ENCODE assay signal across 11 mouse cellular contexts in genomic region chrX:143462632-143463031, GRCm38 (mm10). TPM values are rescaled to one million over a fixed set of nuclear protein-coding genes. Genes with fewer than 3 reads are reported as not detected.
DNase-seq lines count a peak whose midpoint lies in the region; ATAC-seq and TF ChIP-seq lines count a peak whose summit lies in the region.
"Had no signal": no experiment of that assay in that cellular context is flagged by ENCODE, and none has a peak within 500 bp of the region (broad histone marks: within the 10 kb centered on the region; RNA-seq: fewer than 3 reads in every experiment).

No protein-coding gene starts in this region.

- no peaks in the 10 kb centered on the region for H3K4me1 ChIP-seq in forebrain, postnatal 0 days (ENCODE audit: insufficient read depth)
- H3K4me1 ChIP-seq in forebrain, embryonic 15.5 days = no peaks in the 10 kb centered on the region
- H3K4me1 ChIP-seq: lung, embryonic 15.5 days; neural tube, embryonic 15.5 days had no signal

- intact Hi-C loops in left cerebral cortex, adult 2 months (cut with DNase I) = loop anchor here (1.0 to 5.0 kb wide), 3 partner anchors 50 to 535 kb away; no protein-coding TSS in a partner anchor

- WGBS in forebrain, postnatal 0 days = 32% methylated on average over 4 of the region's 4 CpGs
- WGBS in forebrain, embryonic 15.5 days = 37% methylated on average over 4 of the region's 4 CpGs

- H3K4me3 ChIP-seq in forebrain, postnatal 0 days (ENCODE audit: low read depth, low read length) = no peak overlapping the region
- H3K4me3 ChIP-seq in forebrain, embryonic 15.5 days = no peak overlapping the region
- H3K4me3 ChIP-seq in left cerebral cortex, adult 2 months = no peak overlapping the region
- H3K4me3 ChIP-seq: lung, embryonic 15.5 days; neural tube, embryonic 15.5 days had no signal

- H3K27me3 ChIP-seq in forebrain, postnatal 0 days (ENCODE audit: insufficient read depth, low read length) = no peaks in the 10 kb centered on the region
- H3K27me3 ChIP-seq in forebrain, embryonic 15.5 days = no peaks in the 10 kb centered on the region
- H3K27me3 ChIP-seq: lung, embryonic 15.5 days; neural tube, embryonic 15.5 days had no signal

- no peaks in the 10 kb centered on the region for H3K36me3 ChIP-seq in forebrain, postnatal 0 days (ENCODE audit: insufficient read depth)
- H3K36me3 ChIP-seq in forebrain, embryonic 15.5 days = no peaks in the 10 kb centered on the region
- H3K36me3 ChIP-seq: lung, embryonic 15.5 days; neural tube, embryonic 15.5 days had no signal

- H3K4me2 ChIP-seq in forebrain, postnatal 0 days (ENCODE audit: low read depth) = no peak overlapping the region
- no peak overlapping the region for H3K4me2 ChIP-seq in forebrain, embryonic 15.5 days (replicated peaks)
- H3K4me2 ChIP-seq: heart, embryonic 11.5 days; lung, embryonic 15.5 days; neural tube, embryonic 15.5 days had no signal

- no peak overlapping the region for H3K9ac ChIP-seq in forebrain, postnatal 0 days
- no peak overlapping the region for H3K9ac ChIP-seq in forebrain, embryonic 15.5 days (replicated peaks)
- H3K9ac ChIP-seq: lung, embryonic 15.5 days; neural tube, embryonic 15.5 days had no signal

- no peaks in the 10 kb centered on the region for H3K9me3 ChIP-seq in forebrain, postnatal 0 days (ENCODE audit: low read length)
- no peaks in the 10 kb centered on the region for H3K9me3 ChIP-seq in forebrain, embryonic 15.5 days
- H3K9me3 ChIP-seq: lung, embryonic 15.5 days; neural tube, embryonic 15.5 days had no signal

- no peak for ATAC-seq in forebrain, postnatal 0 days
- no peak for ATAC-seq in forebrain, embryonic 15.5 days (replicated peaks)
- ATAC-seq in inflammation-experienced regulatory T-cells, adult 6 months = no peak

- peak; percentile 43 for DNase-seq in forebrain, postnatal 0 days
- peak in 1 of 2 experiments; percentile 14 for DNase-seq in left cerebral cortex, adult 2 months (ENCODE audit: extremely low spot score in 1 of 2, low spot score in 2 of 2)
- no peak for DNase-seq in left cerebral cortex, adult 8-10 months (ENCODE audit: low spot score in 2 of 2)
- DNase-seq in MEL-GATA-1-ER (ENCODE audit: extremely low read depth, low read depth) = peak; percentile 11
- peak; percentile 2 for DNase-seq in layer of hippocampus, adult 9-11 months
- DNase-seq in urinary bladder, postnatal 14 days (ENCODE audit: low spot score) = no peak

- H3K27ac ChIP-seq in forebrain, postnatal 0 days (ENCODE audit: low read depth, low read length) = no peak overlapping the region
- H3K27ac ChIP-seq in forebrain, embryonic 15.5 days (replicated peaks) = no peak overlapping the region
- no peak overlapping the region for H3K27ac ChIP-seq in left cerebral cortex, adult 2 months
- H3K27ac ChIP-seq: lung, embryonic 15.5 days; neural tube, embryonic 15.5 days had no signal

- peak; percentile 66 for TF ChIP-seq CTCF in forebrain, postnatal 0 days (IDR thresholded peaks at IDR 0.05; ENCODE audit: low read depth)
- peak; percentile 56 for TF ChIP-seq CTCF in left cerebral cortex, adult 2 months (IDR thresholded peaks at IDR 0.05)

RNA-seq across cellular contexts. Expression of gene Pak3, which starts 55.8 kb away (rescaled TPM):
- 205 and 262 TPM in 2 replicates for total RNA-seq in forebrain, postnatal 0 days (2014; rRNA removed)
- polyA plus RNA-seq in forebrain, postnatal 0 days (2015; fragmentation: Nextera tagmentation; extraction: Ambion mirVana) = 123 and 185 TPM in 2 replicates
- 146 and 162 TPM in 2 replicates for polyA plus RNA-seq in forebrain, embryonic 15.5 days (2015; fragmentation: Nextera tagmentation; extraction: Ambion mirVana)
- 100 to 1,000 TPM; 130 to 133 TPM for total RNA-seq in left cerebral cortex, adult 2 months (2021)
- 100 to 1,000 TPM; 118 to 130 (median 126) TPM for total RNA-seq in left cerebral cortex, adult 8-10 months (2022)
- under 1 TPM in 1 of 3 experiments, not detected in 2; 0.09 TPM for polyA plus RNA-seq in inflammation-experienced regulatory T-cells, adult 6 months (2017; shearing (Covaris generic))

Comparison
In these comparisons a context has a peak if more than half of its experiments do, and no peak if none do; other contexts are left out.
1. DNase-seq: peak in forebrain, postnatal 0 days (single experiment), MEL-GATA-1-ER (single experiment) and layer of hippocampus, adult 9-11 months (single experiment); none in left cerebral cortex, adult 8-10 months (0 of 2) and urinary bladder, postnatal 14 days (single experiment).